Mouse (Mus musculus): ENCODE data around the gene Gapvd1. TPM values are rescaled to one million over a fixed set of nuclear protein-coding genes. Genes with fewer than 3 reads are reported as not detected.

Gapvd1 gene
- polyA plus RNA-seq, 1 experiment from 2014 or later, result 54.8 TPM

GRCm38 (mm10) chr2:34753811-34754550 lies 1.1 kb downstream of the Gapvd1 start:
- peak; percentile 38 for TF ChIP-seq CTCF (IDR thresholded peaks at IDR 0.05)
- ATAC-seq (peak; percentile 85), DNase-seq (ENCODE audit: low read depth, low spot score) (no peak)
- ChIA-PET POLR2A (interaction anchor here (0.7 to 2.5 kb wide), 3 partner anchors 17 to 1850 kb away, joined by 3 to 17 read pairs (median 4); partner anchors contain the start of gene Hspa5), CTCF (no interaction called here)
- no peaks in the 10 kb centered on the region for H3K27me3 ChIP-seq
- in situ Hi-C loops (cut with MboI; ENCODE audit: low pct_unique_long_range_greater_than_20kb), result no loop called here

GRCm38 (mm10) chr2:34750245-34750644 lies 4.8 kb downstream of the Gapvd1 start:
- in situ Hi-C loops (cut with MboI; ENCODE audit: low pct_unique_long_range_greater_than_20kb), result no loop called here
- ChIA-PET CTCF (no interaction called here), POLR2A (no interaction called here)
- DNase-seq (ENCODE audit: low read depth, low spot score) (no peak), ATAC-seq (no peak)
- no peak for TF ChIP-seq CTCF (IDR thresholded peaks at IDR 0.05)
- no peaks in the 10 kb centered on the region for H3K27me3 ChIP-seq

- POLR2A ChIA-PET, result no interaction called here
- no peaks in the 10 kb centered on the region for H3K27me3 ChIP-seq
- no peak for TF ChIP-seq CTCF (IDR thresholded peaks at IDR 0.05)
- DNase-seq (ENCODE audit: low read depth, low spot score), result no peak
- in situ Hi-C loops (cut with MboI; ENCODE audit: low pct_unique_long_range_greater_than_20kb), result no loop called here
- ATAC-seq, result no peak
- CTCF ChIA-PET, result no interaction called here
These were observed 6.6 kb downstream of the Gapvd1 start for GRCm38 (mm10) chr2:34748479-34748878.

- ATAC-seq (no peak), DNase-seq (ENCODE audit: low read depth, low spot score) (no peak)
- H3K27me3 ChIP-seq, result no peaks in the 10 kb centered on the region
- ChIA-PET POLR2A (no interaction called here), CTCF (no interaction called here)
- in situ Hi-C loops (cut with MboI; ENCODE audit: low pct_unique_long_range_greater_than_20kb), result no loop called here
- no peak for TF ChIP-seq CTCF (IDR thresholded peaks at IDR 0.05)
These were observed 9.4 kb downstream of the Gapvd1 start for GRCm38 (mm10) chr2:34745673-34746072.

GRCm38 (mm10) chr2:34744476-34744875 lies 10.6 kb downstream of the Gapvd1 start:
- H3K27me3 ChIP-seq, result no peaks in the 10 kb centered on the region
- no peak for DNase-seq (ENCODE audit: low read depth, low spot score)
- CTCF ChIA-PET, result interaction anchor here (1.0 kb wide), 1 partner anchor 12 kb away, joined by 3 read pairs; no protein-coding TSS in a partner anchor
- ATAC-seq, result no peak
- in situ Hi-C loops (cut with MboI; ENCODE audit: low pct_unique_long_range_greater_than_20kb), result no loop called here
- no peak for TF ChIP-seq CTCF (IDR thresholded peaks at IDR 0.05)
- POLR2A ChIA-PET, result interaction anchor here (1.9 kb wide), 1 partner anchor 12 kb away, joined by 4 read pairs; no protein-coding TSS in a partner anchor

GRCm38 (mm10) chr2:34742675-34743074 lies 12.4 kb downstream of the Gapvd1 start:
- no peaks in the 10 kb centered on the region for H3K27me3 ChIP-seq
- no peak for TF ChIP-seq CTCF (IDR thresholded peaks at IDR 0.05)
- ChIA-PET CTCF (interaction anchor here (1.4 kb wide), 1 partner anchor 11 kb away, joined by 3 read pairs; no protein-coding TSS in a partner anchor), POLR2A (no interaction called here)
- in situ Hi-C loops (cut with MboI; ENCODE audit: low pct_unique_long_range_greater_than_20kb), result no loop called here
- ATAC-seq (no peak), DNase-seq (ENCODE audit: low read depth, low spot score) (no peak)

- POLR2A ChIA-PET, result interaction anchor here (0.7 kb wide), 2 partner anchors 10 to 1170 kb away, joined by 3 to 8 read pairs; no protein-coding TSS in a partner anchor
These were observed 13.5 kb downstream of the Gapvd1 start for GRCm38 (mm10) chr2:34741390-34742159.

GRCm38 (mm10) chr2:34739684-34740391 lies 15.2 kb downstream of the Gapvd1 start:
- in situ Hi-C loops (cut with MboI; ENCODE audit: low pct_unique_long_range_greater_than_20kb), result no loop called here
- CTCF ChIA-PET, result no interaction called here
- H3K27me3 ChIP-seq, result no peaks in the 10 kb centered on the region
- TF ChIP-seq CTCF (IDR thresholded peaks at IDR 0.05), result no peak
- POLR2A ChIA-PET, result no interaction called here
- ATAC-seq (no peak), DNase-seq (ENCODE audit: low read depth, low spot score) (no peak)

More at GRCm38 (mm10) chr2:34741390-34742159, 13.5 kb downstream of the Gapvd1 start:
- in situ Hi-C loops (cut with MboI; ENCODE audit: low pct_unique_long_range_greater_than_20kb), result no loop called here
- ATAC-seq (no peak), DNase-seq (ENCODE audit: low read depth, low spot score) (no peak)
- CTCF ChIA-PET, result no interaction called here
- no peaks in the 10 kb centered on the region for H3K27me3 ChIP-seq
- no peak for TF ChIP-seq CTCF (IDR thresholded peaks at IDR 0.05)

- no peak for TF ChIP-seq CTCF (IDR thresholded peaks at IDR 0.05)
- no peaks in the 10 kb centered on the region for H3K27me3 ChIP-seq
- CTCF ChIA-PET, result no interaction called here
- POLR2A ChIA-PET, result no interaction called here
- ATAC-seq (no peak), DNase-seq (ENCODE audit: low read depth, low spot score) (no peak)
- in situ Hi-C loops (cut with MboI; ENCODE audit: low pct_unique_long_range_greater_than_20kb), result no loop called here
These were observed 17.1 kb downstream of the Gapvd1 start for GRCm38 (mm10) chr2:34737911-34738310.

GRCm38 (mm10) chr2:34736626-34737025 lies 18.4 kb downstream of the Gapvd1 start:
- ChIA-PET POLR2A (no interaction called here), CTCF (no interaction called here)
- in situ Hi-C loops (cut with MboI; ENCODE audit: low pct_unique_long_range_greater_than_20kb), result no loop called here
- DNase-seq (ENCODE audit: low read depth, low spot score) (no peak), ATAC-seq (no peak)
- TF ChIP-seq CTCF (IDR thresholded peaks at IDR 0.05), result no peak
- no peaks in the 10 kb centered on the region for H3K27me3 ChIP-seq
